Comparison of ENCODE assay signal across 13 mouse cellular contexts in genomic region chrX:98774247-98774950, GRCm38 (mm10).
"Had no signal": no experiment of that assay in that cellular context is flagged by ENCODE, and none has a peak within 500 bp of the region (broad histone marks: within the 10 kb centered on the region; RNA-seq: fewer than 3 reads in every experiment).

No protein-coding gene starts in this region.

- H3K9me3 ChIP-seq: intestine, embryonic 15.5 days; kidney, embryonic 15.5 days; limb, embryonic 13.5 days; midbrain, embryonic 12.5 days had no signal

- H3K27ac ChIP-seq: intestine, embryonic 15.5 days; kidney, embryonic 15.5 days; limb, embryonic 13.5 days; liver, embryonic 14.5 days; midbrain, embryonic 12.5 days; stomach, postnatal 0 days had no signal

- H3K27me3 ChIP-seq: intestine, embryonic 15.5 days; kidney, embryonic 15.5 days; limb, embryonic 13.5 days; midbrain, embryonic 12.5 days had no signal

- H3K9ac ChIP-seq: intestine, embryonic 15.5 days; kidney, embryonic 15.5 days; limb, embryonic 13.5 days; liver, embryonic 14.5 days; midbrain, embryonic 12.5 days had no signal

- DNase-seq: kidney, adult 18-20 months; kidney, postnatal 25 days; lung, adult 18-20 months; right cerebral cortex, adult 18-20 months; right cerebral cortex, postnatal 25 days; thymus, postnatal 25 days had no signal

- H3K4me3 ChIP-seq: intestine, embryonic 15.5 days; kidney, embryonic 15.5 days; limb, embryonic 13.5 days; midbrain, embryonic 12.5 days had no signal

- ATAC-seq: intestine, embryonic 15.5 days; midbrain, embryonic 16.5 days had no signal

- H3K4me2 ChIP-seq: intestine, embryonic 15.5 days; kidney, embryonic 15.5 days; limb, embryonic 13.5 days; midbrain, embryonic 12.5 days had no signal

- H3K36me3 ChIP-seq: intestine, embryonic 15.5 days; kidney, embryonic 15.5 days; limb, embryonic 13.5 days; midbrain, embryonic 12.5 days had no signal

- H3K4me1 ChIP-seq: intestine, embryonic 15.5 days; kidney, embryonic 15.5 days; limb, embryonic 13.5 days; midbrain, embryonic 12.5 days had no signal
